Mouse (Mus musculus): ENCODE data around the gene Prl3a1.

Prl3a1 gene

DNA sequence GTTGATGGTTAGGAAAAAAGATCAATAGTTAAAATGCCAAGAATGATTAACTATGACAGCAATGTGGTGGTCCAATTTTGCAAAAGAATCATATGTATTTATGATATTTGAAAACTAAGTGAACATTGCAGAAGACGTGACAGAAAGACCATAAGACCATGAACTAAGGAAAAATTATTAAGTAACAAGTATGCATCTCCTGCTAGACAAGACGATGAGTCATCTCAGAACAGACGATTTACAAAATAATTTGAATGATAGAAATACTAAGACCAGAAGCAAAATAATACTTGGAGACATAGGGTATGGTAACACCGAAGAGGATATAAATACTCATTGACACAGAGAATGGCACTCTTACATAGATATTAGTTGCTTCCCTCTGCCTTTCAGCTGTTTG, at the start of gene Prl3a1:
Gene Prl3a1 (plus strand): TSS at position 301 of the 400 bp plus-strand sequence.
- no peak for DNase-seq (ENCODE audit: low spot score)

- no peak for DNase-seq (ENCODE audit: low spot score)
Measured at GRCm38 (mm10) chr13:27241547-27241946, 17.7 kb upstream of the Prl3a1 start, which contains the start of gene Prl3b1. Gene Prl3b1 (plus strand): TSS chr13:27241847.

DNA sequence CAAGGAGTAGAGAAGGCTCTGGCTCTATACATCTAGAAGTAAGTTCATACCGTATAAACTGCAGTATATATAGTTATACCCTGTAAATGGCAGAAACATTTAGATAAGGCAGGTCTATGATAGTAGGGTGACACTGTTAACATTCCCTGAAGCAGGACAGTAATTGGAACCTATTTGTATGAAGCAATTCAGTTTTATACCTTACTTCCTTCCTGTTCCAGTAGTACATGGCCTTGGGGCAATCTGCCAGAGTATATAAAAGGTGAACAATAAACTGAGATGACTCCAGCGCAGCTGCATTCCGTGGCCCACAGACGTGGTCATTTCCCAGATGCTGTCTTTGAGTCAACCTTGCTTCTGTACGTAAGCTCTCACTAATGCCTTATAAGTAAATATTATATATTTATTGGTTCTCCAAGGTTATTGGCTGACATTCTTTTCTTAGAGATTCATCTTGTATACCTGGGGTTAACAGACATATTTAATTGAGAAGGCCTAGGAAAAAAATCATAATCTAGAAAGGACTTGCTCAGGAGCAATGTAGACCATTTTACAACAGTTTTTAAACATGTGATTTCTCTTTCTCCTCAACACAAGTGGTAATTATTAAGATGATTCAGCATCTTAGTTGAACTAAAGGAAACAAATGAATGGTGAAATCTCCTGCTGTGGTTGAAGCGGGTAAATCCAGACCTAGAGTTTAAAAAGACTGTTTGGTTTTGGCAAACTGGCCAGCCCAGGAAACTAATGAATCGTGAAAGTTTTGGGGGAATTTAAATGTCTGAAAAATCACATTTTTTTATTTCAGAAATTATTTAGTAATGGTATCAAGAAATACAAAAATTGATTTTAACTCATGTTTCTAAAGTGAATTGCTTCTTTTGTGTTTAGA, 53.3 kb downstream of the Prl3a1 start, which contains the start of gene Prl6a1:
Gene Prl6a1 (plus strand): TSS at position 294 of the 892 bp plus-strand sequence.
- DNase-seq (ENCODE audit: low spot score), result no peak
